ENCODE assay signal across 9 mouse cellular contexts in the genomic region with DNA sequence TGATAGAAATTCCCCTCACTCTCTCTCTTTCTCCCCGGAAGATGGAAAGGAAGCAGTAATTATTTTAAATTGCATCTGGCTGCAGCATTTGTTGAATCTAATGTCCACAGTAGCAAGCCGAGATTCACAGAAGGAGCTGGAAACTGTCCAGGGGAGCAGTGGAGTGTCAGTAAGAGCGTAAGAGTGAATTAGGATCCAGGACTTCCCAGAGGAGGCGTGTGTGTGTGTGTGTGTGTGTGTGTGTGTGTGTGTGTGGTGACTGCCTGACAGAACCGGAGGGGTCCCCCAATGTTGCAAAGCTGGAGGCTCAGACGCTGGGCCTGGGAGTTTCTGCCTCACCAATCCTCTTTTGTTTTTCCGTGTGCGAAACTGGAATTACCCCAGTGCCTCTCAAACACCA. TPM values are rescaled to one million over a fixed set of nuclear protein-coding genes. Genes with fewer than 3 reads are reported as not detected.
A peak's percentile ranks its signal among the peaks of the same experiment; 100 is the strongest.
DNase-seq lines count a peak whose midpoint lies in the region; ATAC-seq and TF ChIP-seq lines count a peak whose summit lies in the region.
"Had no signal": no experiment of that assay in that cellular context is flagged by ENCODE, and none has a peak within 500 bp of the region (broad histone marks: within the 10 kb centered on the region; RNA-seq: fewer than 3 reads in every experiment).

No protein-coding gene starts in this region.

- 39% methylated on average over 8 of the region's 8 CpGs for WGBS in intestine, embryonic 16.5 days

- no peaks in the 10 kb centered on the region for H3K9me3 ChIP-seq in intestine, embryonic 16.5 days (ENCODE audit: control insufficient read depth, low read length)
- H3K9me3 ChIP-seq: G1E had no signal

- H3K4me3 ChIP-seq in layer of hippocampus, adult 2 months: peak overlapping the region; percentile 68; the same call in 1 of the 2 replicates
- 0 out of 2 replicates have a peak overlapping the region, but pooled peaks have one; percentile 88 for H3K4me3 ChIP-seq in intestine, embryonic 16.5 days (ENCODE audit: low read length)

- H3K36me3 ChIP-seq in intestine, embryonic 16.5 days (ENCODE audit: control insufficient read depth, insufficient read depth, low read length): peaks cover 6% of the 10 kb centered on the region; the same call in 1 of the 2 replicates

- TF ChIP-seq CTCF in layer of hippocampus, adult 2 months (conservative IDR thresholded peaks at IDR 0.05): no peak
- TF ChIP-seq CTCF in brain, embryonic 14.5 days (IDR thresholded peaks at IDR 0.05; ENCODE audit: borderline replicate concordance, extremely low read depth, insufficient read depth, insufficient read length): no peak

- peak overlapping the region; percentile 24; the same call in 1 of the 2 replicates for H3K4me2 ChIP-seq in intestine, embryonic 16.5 days (ENCODE audit: low read depth, low read length)

- H3K4me1 ChIP-seq in intestine, embryonic 16.5 days (ENCODE audit: control insufficient read depth, insufficient read depth, low read length): peaks cover 8% of the 10 kb centered on the region

- no peak for ATAC-seq in intestine, embryonic 16.5 days
- ATAC-seq in inflammation-experienced regulatory T-cells, adult 6 months: no peak

- DNase-seq in layer of hippocampus, adult 2 months (ENCODE audit: low spot score in 2 of 2): no peak
- DNase-seq in layer of hippocampus, postnatal 36 days: no peak
- DNase-seq in brain, embryonic 14.5 days (ENCODE audit: low read depth): peak; percentile 71
- DNase-seq in cerebellum, postnatal 25 days: peak; percentile 64 to 76
- no peak for DNase-seq in frontal cortex, postnatal 14 days (ENCODE audit: low spot score in 2 of 2)
- DNase-seq in thymus, postnatal 25 days: no peak

- no peak overlapping the region for H3K9ac ChIP-seq in intestine, embryonic 16.5 days (ENCODE audit: low read depth, low read length)

- H3K27ac ChIP-seq in layer of hippocampus, adult 2 months: 0 out of 2 replicates have a peak overlapping the region, but pooled peaks have one; percentile 28
- no peak overlapping the region for H3K27ac ChIP-seq in intestine, embryonic 16.5 days (ENCODE audit: low read length)

- TF ChIP-seq POLR2A in brain, embryonic 14.5 days (IDR thresholded peaks at IDR 0.05; ENCODE audit: borderline replicate concordance, extremely low read depth, insufficient read depth, insufficient read length, poor library complexity, severe bottlenecking): no peak

- H3K27me3 ChIP-seq in intestine, embryonic 16.5 days (replicated peaks; ENCODE audit: control insufficient read depth, insufficient read depth, low read length): no peaks in the 10 kb centered on the region

RNA-seq across cellular contexts. Expression of a gene that starts 0.6 kb away (rescaled TPM):
- total RNA-seq in layer of hippocampus, adult 2 months (2021): 10 to 100 TPM; 37.0 to 41.7 TPM
- total RNA-seq in layer of hippocampus, postnatal 36 days (2021): 10 to 100 TPM; 36.7 to 44.0 TPM
- polyA plus RNA-seq in brain, embryonic 14.5 days (2012; rRNA removed): 121 and 131 TPM in 2 replicates
- 92.6 and 94.1 TPM in 2 replicates for polyA plus RNA-seq in intestine, embryonic 16.5 days (2015; fragmentation: Nextera tagmentation; extraction: Ambion mirVana)
- 100 to 1,000 TPM; 149 to 191 (median 188) TPM for polyA plus RNA-seq in inflammation-experienced regulatory T-cells, adult 6 months (2017; shearing (Covaris generic))

RNA-seq across cellular contexts. Expression of a gene that starts 15.8 kb away (rescaled TPM):
- total RNA-seq in layer of hippocampus, adult 2 months (2021): 1 to 10 TPM; 2.0 TPM
- total RNA-seq in layer of hippocampus, postnatal 36 days (2021): 1 to 10 TPM; 1.8 to 1.9 TPM
- polyA plus RNA-seq in brain, embryonic 14.5 days (2012; rRNA removed): 12.0 and 18.3 TPM in 2 replicates
- 0.06 TPM in 2 replicates for polyA plus RNA-seq in intestine, embryonic 16.5 days (2015; fragmentation: Nextera tagmentation; extraction: Ambion mirVana)
- not detected for polyA plus RNA-seq in inflammation-experienced regulatory T-cells, adult 6 months (2017; shearing (Covaris generic))
- polyA plus RNA-seq: G1E had no signal

RNA-seq across cellular contexts. Expression of a gene that starts 50.0 kb away (rescaled TPM):
- total RNA-seq in layer of hippocampus, adult 2 months (2021): 1 to 10 TPM; 4.9 to 6.6 TPM
- total RNA-seq in layer of hippocampus, postnatal 36 days (2021): 1 to 10 TPM; 3.9 to 5.2 TPM
- polyA plus RNA-seq in brain, embryonic 14.5 days (2012; rRNA removed): 8.3 and 8.8 TPM in 2 replicates
- 0.59 and 0.92 TPM in 2 replicates for polyA plus RNA-seq in intestine, embryonic 16.5 days (2015; fragmentation: Nextera tagmentation; extraction: Ambion mirVana)
- polyA plus RNA-seq in inflammation-experienced regulatory T-cells, adult 6 months (2017; shearing (Covaris generic)): not detected
- polyA plus RNA-seq: G1E had no signal

RNA-seq across cellular contexts. Expression of a gene that starts 53.5 kb away (rescaled TPM):
- total RNA-seq in layer of hippocampus, adult 2 months (2021): 1 to 10 TPM in 1 of 2 experiments, under 1 TPM in 1; 0.79 to 1.5 TPM
- 1 to 10 TPM; 1.0 TPM for total RNA-seq in layer of hippocampus, postnatal 36 days (2021)
- 4.5 and 5.8 TPM in 2 replicates for polyA plus RNA-seq in brain, embryonic 14.5 days (2012; rRNA removed)
- polyA plus RNA-seq in intestine, embryonic 16.5 days (2015; fragmentation: Nextera tagmentation; extraction: Ambion mirVana): 0.16 and 0.18 TPM in 2 replicates
- 1 to 10 TPM in 2 of 3 experiments, under 1 TPM in 1; 0.92 to 1.6 (median 1.0) TPM for polyA plus RNA-seq in inflammation-experienced regulatory T-cells, adult 6 months (2017; shearing (Covaris generic))
- total RNA-seq: G1E had no signal
- polyA plus RNA-seq: G1E had no signal

Comparison
In these comparisons a context has a peak if more than half of its experiments do, and no peak if none do; other contexts are left out.
1. DNase-seq: peak in brain, embryonic 14.5 days (single experiment) and cerebellum, postnatal 25 days (2 of 2); none in layer of hippocampus, adult 2 months (0 of 2), layer of hippocampus, postnatal 36 days (0 of 2), frontal cortex, postnatal 14 days (0 of 2) and thymus, postnatal 25 days (single experiment).
2. RNA of a gene that starts 15.8 kb away (polyA plus RNA-seq): 12.0 to 18.3 TPM in brain, embryonic 14.5 days; 0.06 TPM in intestine, embryonic 16.5 days and not detected in inflammation-experienced regulatory T-cells, adult 6 months; every median in the first group is over 10 times any median in the second.